Mouse (Mus musculus): ENCODE results near the gene Pax9.

DNA sequence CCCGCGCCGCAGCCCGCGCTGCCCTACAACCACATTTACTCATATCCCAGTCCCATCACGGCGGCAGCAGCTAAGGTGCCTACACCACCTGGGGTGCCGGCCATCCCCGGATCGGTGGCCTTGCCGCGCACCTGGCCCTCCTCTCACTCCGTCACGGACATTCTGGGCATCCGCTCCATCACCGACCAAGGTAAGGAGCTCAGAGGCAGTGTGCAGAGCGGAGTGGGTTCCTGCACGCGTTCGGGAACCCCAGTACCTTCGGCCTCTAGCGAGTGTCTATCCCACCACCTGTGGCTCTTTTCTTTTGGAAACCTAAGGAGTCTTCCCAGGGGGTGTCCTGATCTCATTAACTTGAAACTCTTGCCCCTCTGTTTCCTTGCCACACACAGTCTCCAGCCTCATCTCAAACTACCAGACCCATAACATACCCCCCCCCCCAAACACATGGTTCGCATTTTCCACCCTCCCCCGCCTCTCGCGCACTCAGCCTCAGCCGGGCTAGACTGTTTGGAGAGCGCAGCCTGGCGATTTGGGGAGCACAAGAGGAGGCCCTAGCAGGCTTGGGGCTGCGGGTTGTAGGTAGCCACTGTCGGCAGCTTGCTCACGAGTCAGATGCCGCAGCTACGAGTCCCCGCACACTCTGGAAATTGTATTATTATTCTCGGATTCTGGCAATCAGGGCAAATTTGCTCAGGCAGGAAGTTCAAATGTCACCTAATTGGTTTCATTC is 5.6 kb downstream of the Pax9 start:
- no peak for TF ChIP-seq CTCF (IDR thresholded peaks at IDR 0.05; ENCODE audit: extremely low read depth, insufficient read depth, insufficient read length, insufficient replicate concordance)
- no peak for TF ChIP-seq POLR2A (IDR thresholded peaks at IDR 0.05; ENCODE audit: low read depth, low read length)

Measured in spleen, adult 2 months (tissue).